In the genomic region with DNA sequence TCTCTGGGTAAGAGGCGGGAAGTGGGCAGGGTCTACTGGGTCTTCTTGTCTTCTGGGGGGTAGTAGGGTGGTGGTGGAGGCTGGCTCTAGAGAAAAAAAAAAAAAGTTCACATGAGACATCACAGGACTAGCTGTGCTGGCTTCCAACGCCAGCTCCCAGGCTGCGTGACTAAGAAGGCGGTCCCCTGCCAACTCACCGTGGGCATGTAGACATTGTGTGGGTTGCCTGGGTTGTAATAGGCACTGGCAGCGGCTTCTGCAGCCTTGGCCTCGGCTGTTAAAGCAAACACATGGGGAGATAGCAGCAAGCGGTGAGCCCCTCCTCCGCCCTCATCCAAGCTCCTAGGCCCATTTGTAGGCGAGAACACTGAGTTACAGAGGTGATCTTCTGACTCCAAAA, we compare ENCODE assay signal across 12 mouse cellular contexts. TPM values are rescaled to one million over a fixed set of nuclear protein-coding genes. Genes with fewer than 3 reads are reported as not detected.
DNase-seq lines count a peak whose midpoint lies in the region; ATAC-seq and TF ChIP-seq lines count a peak whose summit lies in the region.
"Had no signal": no experiment of that assay in that cellular context is flagged by ENCODE, and none has a peak within 500 bp of the region (broad histone marks: within the 10 kb centered on the region; RNA-seq: fewer than 3 reads in every experiment).

No protein-coding gene starts in this region.

- peaks cover 60% of the 10 kb centered on the region for H3K4me1 ChIP-seq in midbrain, embryonic 10.5 days
- peaks cover 16% of the 10 kb centered on the region for H3K4me1 ChIP-seq in midbrain, embryonic 13.5 days (replicated peaks)
- 0 out of 2 replicates have a peak, but pooled peaks cover 3% of the 10 kb centered on the region for H3K4me1 ChIP-seq in stomach, postnatal 0 days (replicated peaks; ENCODE audit: control insufficient read depth, insufficient read depth)

- TF ChIP-seq CTCF in stomach, postnatal 0 days (IDR thresholded peaks at IDR 0.05; ENCODE audit: low read depth), result no peak

- DNase-seq in adrenal gland, postnatal 14 days, result peak; percentile 72
- DNase-seq in adrenal gland, adult 8-10 months, result no peak
- DNase-seq in midbrain, embryonic 10.5 days (ENCODE audit: low spot score), result no peak
- DNase-seq in left cerebral cortex, adult 8-10 months (ENCODE audit: low spot score in 2 of 2), result peak; percentile 55 to 90
- DNase-seq in stomach, postnatal 0 days (ENCODE audit: low spot score), result peak; percentile 59
- no peak for DNase-seq in c-Kit-positive CD71-positive TER-119-positive erythroid progenitor cells, embryonic 14.5 days (ENCODE audit: low spot score)
- no peak for DNase-seq in thymus, postnatal 4 days
- DNase-seq: B cell, adult 2 months; kidney, adult 8-10 months; lung, postnatal 10 days had no signal

- 77% methylated on average over 10 of the region's 10 CpGs for WGBS in midbrain, embryonic 10.5 days
- WGBS in midbrain, embryonic 13.5 days, result 79% methylated on average over 10 of the region's 10 CpGs
- 68% methylated on average over 10 of the region's 10 CpGs for WGBS in stomach, postnatal 0 days

- TF ChIP-seq EP300 in stomach, postnatal 0 days (optimal IDR thresholded peaks at IDR 0.05), result no peak

- ATAC-seq in midbrain, embryonic 13.5 days, result no peak
- ATAC-seq in stomach, postnatal 0 days (ENCODE audit: low FRiP score, low TSS enrichment), result no peak

- H3K9me3 ChIP-seq in midbrain, embryonic 10.5 days (replicated peaks), result no peaks in the 10 kb centered on the region
- no peaks in the 10 kb centered on the region for H3K9me3 ChIP-seq in midbrain, embryonic 13.5 days
- no peaks in the 10 kb centered on the region for H3K9me3 ChIP-seq in stomach, postnatal 0 days (ENCODE audit: control insufficient read depth, low read length)
- H3K9me3 ChIP-seq: embryonic facial prominence, embryonic 12.5 days had no signal

- peak overlapping the region; percentile 49 for H3K4me3 ChIP-seq in midbrain, embryonic 10.5 days
- H3K4me3 ChIP-seq in midbrain, embryonic 13.5 days (replicated peaks), result no peak overlapping the region
- H3K4me3 ChIP-seq in stomach, postnatal 0 days (ENCODE audit: low read depth, low read length), result no peak overlapping the region
- H3K4me3 ChIP-seq: embryonic facial prominence, embryonic 12.5 days had no signal

- H3K27me3 ChIP-seq in midbrain, embryonic 10.5 days (ENCODE audit: low read depth, poor library complexity, severe bottlenecking), result no peaks in the 10 kb centered on the region; the same call in 1 of the 2 replicates
- H3K27me3 ChIP-seq in midbrain, embryonic 13.5 days, result no peaks in the 10 kb centered on the region
- H3K27me3 ChIP-seq in stomach, postnatal 0 days (ENCODE audit: control insufficient read depth, insufficient read depth, low read length), result no peaks in the 10 kb centered on the region
- H3K27me3 ChIP-seq: embryonic facial prominence, embryonic 12.5 days had no signal

- H3K27ac ChIP-seq in midbrain, embryonic 10.5 days (replicated peaks), result peak overlapping the region; percentile 88
- H3K27ac ChIP-seq in midbrain, embryonic 13.5 days, result no peak overlapping the region
- H3K27ac ChIP-seq in stomach, postnatal 0 days (replicated peaks), result peak overlapping the region; percentile 67

- no peak overlapping the region for H3K9ac ChIP-seq in midbrain, embryonic 13.5 days (replicated peaks)
- H3K9ac ChIP-seq in stomach, postnatal 0 days (ENCODE audit: low read length), result no peak overlapping the region
- H3K9ac ChIP-seq: embryonic facial prominence, embryonic 12.5 days had no signal

- peaks cover 57% of the 10 kb centered on the region for H3K36me3 ChIP-seq in midbrain, embryonic 10.5 days
- H3K36me3 ChIP-seq in midbrain, embryonic 13.5 days, result peaks cover 53% of the 10 kb centered on the region
- H3K36me3 ChIP-seq in stomach, postnatal 0 days (ENCODE audit: control insufficient read depth, insufficient read depth, low read length), result peaks cover 31% of the 10 kb centered on the region

- H3K4me2 ChIP-seq in midbrain, embryonic 13.5 days (replicated peaks), result no peak overlapping the region
- no peak overlapping the region for H3K4me2 ChIP-seq in stomach, postnatal 0 days (replicated peaks; ENCODE audit: low read depth)
- H3K4me2 ChIP-seq: embryonic facial prominence, embryonic 12.5 days had no signal

RNA-seq across cellular contexts. Expression of gene Unc13d, which starts 1.8 kb away (rescaled TPM):
- total RNA-seq in adrenal gland, postnatal 14 days (2021), result 0.74 and 4.0 TPM in 2 replicates
- 1 to 10 TPM in 3 of 4 experiments, under 1 TPM in 1; 0.75 to 1.6 (median 1.4) TPM for total RNA-seq in adrenal gland, adult 8-10 months (2022)
- polyA plus RNA-seq in midbrain, embryonic 10.5 days (2016; fragmentation: Nextera tagmentation; extraction: Ambion mirVana), result 2.5 and 3.1 TPM in 2 replicates
- polyA plus RNA-seq in midbrain, embryonic 13.5 days (2015; fragmentation: Nextera tagmentation; extraction: Ambion mirVana), result 1.2 TPM in 2 replicates
- total RNA-seq in left cerebral cortex, adult 8-10 months (2022), result 1 to 10 TPM; 1.2 to 4.1 (median 1.7) TPM
- 2.3 and 2.8 TPM in 2 replicates for polyA plus RNA-seq in stomach, postnatal 0 days (2015; fragmentation: Nextera tagmentation; extraction: Ambion mirVana)

RNA-seq across cellular contexts. Expression of gene Wbp2, which starts 7.3 kb away (rescaled TPM):
- 121 and 127 TPM in 2 replicates for total RNA-seq in adrenal gland, postnatal 14 days (2021)
- total RNA-seq in adrenal gland, adult 8-10 months (2022), result 100 to 1,000 TPM; 194 to 199 (median 196) TPM
- 91.8 and 109 TPM in 2 replicates for polyA plus RNA-seq in midbrain, embryonic 10.5 days (2016; fragmentation: Nextera tagmentation; extraction: Ambion mirVana)
- 128 and 132 TPM in 2 replicates for polyA plus RNA-seq in midbrain, embryonic 13.5 days (2015; fragmentation: Nextera tagmentation; extraction: Ambion mirVana)
- total RNA-seq in left cerebral cortex, adult 8-10 months (2022), result 100 to 1,000 TPM; 414 to 460 (median 438) TPM
- 71.0 and 89.6 TPM in 2 replicates for polyA plus RNA-seq in stomach, postnatal 0 days (2015; fragmentation: Nextera tagmentation; extraction: Ambion mirVana)

RNA-seq across cellular contexts. Expression of gene Trim47, which starts 47.5 kb away (rescaled TPM):
- 19.9 and 23.6 TPM in 2 replicates for total RNA-seq in adrenal gland, postnatal 14 days (2021)
- 10 to 100 TPM; 11.1 to 20.4 (median 16.4) TPM for total RNA-seq in adrenal gland, adult 8-10 months (2022)
- 2.7 TPM in 2 replicates for polyA plus RNA-seq in midbrain, embryonic 10.5 days (2016; fragmentation: Nextera tagmentation; extraction: Ambion mirVana)
- 2.0 and 3.4 TPM in 2 replicates for polyA plus RNA-seq in midbrain, embryonic 13.5 days (2015; fragmentation: Nextera tagmentation; extraction: Ambion mirVana)
- 1 to 10 TPM; 5.6 to 8.1 (median 7.0) TPM for total RNA-seq in left cerebral cortex, adult 8-10 months (2022)
- polyA plus RNA-seq in stomach, postnatal 0 days (2015; fragmentation: Nextera tagmentation; extraction: Ambion mirVana), result 33.8 and 34.6 TPM in 2 replicates

RNA-seq across cellular contexts. Expression of gene Unk, which starts 49.4 kb away (rescaled TPM):
- 20.6 and 24.4 TPM in 2 replicates for total RNA-seq in adrenal gland, postnatal 14 days (2021)
- 10 to 100 TPM; 19.7 to 45.2 (median 29.6) TPM for total RNA-seq in adrenal gland, adult 8-10 months (2022)
- polyA plus RNA-seq in midbrain, embryonic 10.5 days (2016; fragmentation: Nextera tagmentation; extraction: Ambion mirVana), result 46.4 and 52.2 TPM in 2 replicates
- 41.1 and 43.7 TPM in 2 replicates for polyA plus RNA-seq in midbrain, embryonic 13.5 days (2015; fragmentation: Nextera tagmentation; extraction: Ambion mirVana)
- total RNA-seq in left cerebral cortex, adult 8-10 months (2022), result 10 to 100 TPM; 23.4 to 27.7 (median 25.0) TPM
- polyA plus RNA-seq in stomach, postnatal 0 days (2015; fragmentation: Nextera tagmentation; extraction: Ambion mirVana), result 8.3 and 9.1 TPM in 2 replicates

RNA-seq across cellular contexts. Expression of gene Trim65, which starts 51.4 kb away (rescaled TPM):
- 8.6 and 10.2 TPM in 2 replicates for total RNA-seq in adrenal gland, postnatal 14 days (2021)
- total RNA-seq in adrenal gland, adult 8-10 months (2022), result 10 to 100 TPM in 3 of 4 experiments, 1 to 10 TPM in 1; 9.6 to 13.7 (median 13.1) TPM
- polyA plus RNA-seq in midbrain, embryonic 10.5 days (2016; fragmentation: Nextera tagmentation; extraction: Ambion mirVana), result 1.4 and 1.8 TPM in 2 replicates
- polyA plus RNA-seq in midbrain, embryonic 13.5 days (2015; fragmentation: Nextera tagmentation; extraction: Ambion mirVana), result 1.3 and 1.8 TPM in 2 replicates
- total RNA-seq in left cerebral cortex, adult 8-10 months (2022), result 1 to 10 TPM; 6.3 to 7.7 (median 7.4) TPM
- polyA plus RNA-seq in stomach, postnatal 0 days (2015; fragmentation: Nextera tagmentation; extraction: Ambion mirVana), result 3.3 and 4.1 TPM in 2 replicates

Comparison
In these comparisons a context has a peak if more than half of its experiments do, and no peak if none do; other contexts are left out.
1. DNase-seq: peak in adrenal gland, postnatal 14 days (single experiment), left cerebral cortex, adult 8-10 months (2 of 2) and stomach, postnatal 0 days (single experiment); none in adrenal gland, adult 8-10 months (single experiment), midbrain, embryonic 10.5 days (single experiment), c-Kit-positive CD71-positive TER-119-positive erythroid progenitor cells, embryonic 14.5 days (single experiment) and thymus, postnatal 4 days (single experiment).